Mouse (Mus musculus) forebrain, embryonic 12.5 days (tissue): Measurements from ENCODE around the gene Gnmt. TPM values are rescaled to one million over a fixed set of nuclear protein-coding genes. Genes with fewer than 3 reads are reported as not detected.
A peak's percentile ranks its signal among the peaks of the same experiment; 100 is the strongest.

Experiments
- ATAC-seq: fragments of 200-750 bp; cut with Nextera tagmentation; 2 replicates; pipeline ENCODE4 v1.8.0; 2017; ENCODE audit warnings: moderate TSS enrichment; ENCODE audit not compliant: low FRiP score
- H3K27ac ChIP-seq: fragments of 300-500 bp; sonication (generic); 2 replicates; pipeline ENCODE4 v1.5.1; 2016; ENCODE audit warnings: mild to moderate bottlenecking
- H3K27me3 ChIP-seq: fragments of 300-500 bp; sonication (generic); 2 replicates; pipeline ENCODE4 v1.6.1; 2016; ENCODE audit warnings: mild to moderate bottlenecking
- H3K36me3 ChIP-seq: fragments of 300-500 bp; sonication (generic); replicated peaks from 2 replicates; pipeline ENCODE4 v1.6.1; 2016; ENCODE audit warnings: mild to moderate bottlenecking
- H3K4me1 ChIP-seq: fragments of 300-500 bp; sonication (generic); 2 replicates; pipeline ENCODE4 v1.6.1; 2016
- H3K4me2 ChIP-seq: fragments of 300-500 bp; sonication (generic); 2 replicates; pipeline ENCODE4 v1.6.1; 2016; ENCODE audit warnings: mild to moderate bottlenecking, moderate library complexity
- H3K4me3 ChIP-seq: fragments of 300-500 bp; sonication (generic); replicated peaks from 2 replicates; pipeline ENCODE4 v1.5.1; 2016; ENCODE audit warnings: mild to moderate bottlenecking
- H3K9ac ChIP-seq: fragments of 300-500 bp; sonication (generic); 2 replicates; pipeline ENCODE4 v1.6.1; 2016; ENCODE audit warnings: mild to moderate bottlenecking
- H3K9me3 ChIP-seq: fragments of 300-500 bp; sonication (generic); 2 replicates; pipeline ENCODE4 v1.6.1; 2016
- WGBS: fragments of 180-500 bp; shearing (Covaris S2); methylation state at CpG from one replicate; pipeline ENCODE4 v1.1.7; 2016; 5-methylcytosine and 5-hydroxymethylcytosine counted together
- polyA plus RNA-seq: library from polyadenylated mRNA; unstranded; fragments of >200 nt; fragmentation: Nextera tagmentation; extraction: Ambion mirVana; gene quantifications from 2 replicates; pipeline ENCODE4 v1.2.1, GENCODE M21; 2016

Gnmt gene
- polyA plus RNA-seq, 1 experiment from 2014 or later: 0.54 TPM

GRCm38 (mm10) chr17:46735287-46735686 lies 6.3 kb upstream of the Gnmt start:
- Histone ChIP-seq H3K9ac (no peak overlapping the region), H3K4me3 (no peak overlapping the region), H3K36me3 (peaks cover 34% of the 10 kb centered on the region), H3K4me2 (no peak overlapping the region), H3K27me3 (no peaks in the 10 kb centered on the region), H3K4me1 (no peaks in the 10 kb centered on the region), H3K27ac (no peak overlapping the region), H3K9me3 (no peaks in the 10 kb centered on the region)
- 87% methylated on average over 7 of the region's 7 CpGs for WGBS
- ATAC-seq: no peak

- H3K9ac ChIP-seq: no peak overlapping the region
- H3K4me2 ChIP-seq: no peak overlapping the region
- H3K4me1 ChIP-seq: no peaks in the 10 kb centered on the region
- H3K4me3 ChIP-seq: no peak overlapping the region
- H3K36me3 ChIP-seq: peaks cover 34% of the 10 kb centered on the region
- peaks cover 8% of the 10 kb centered on the region for H3K27me3 ChIP-seq
- H3K9me3 ChIP-seq: no peaks in the 10 kb centered on the region
- no peak for ATAC-seq
- H3K27ac ChIP-seq: no peak overlapping the region
- 90% methylated on average over 3 of the region's 3 CpGs for WGBS
These were observed 5.1 kb upstream of the Gnmt start for GRCm38 (mm10) chr17:46734055-46734454.

DNA sequence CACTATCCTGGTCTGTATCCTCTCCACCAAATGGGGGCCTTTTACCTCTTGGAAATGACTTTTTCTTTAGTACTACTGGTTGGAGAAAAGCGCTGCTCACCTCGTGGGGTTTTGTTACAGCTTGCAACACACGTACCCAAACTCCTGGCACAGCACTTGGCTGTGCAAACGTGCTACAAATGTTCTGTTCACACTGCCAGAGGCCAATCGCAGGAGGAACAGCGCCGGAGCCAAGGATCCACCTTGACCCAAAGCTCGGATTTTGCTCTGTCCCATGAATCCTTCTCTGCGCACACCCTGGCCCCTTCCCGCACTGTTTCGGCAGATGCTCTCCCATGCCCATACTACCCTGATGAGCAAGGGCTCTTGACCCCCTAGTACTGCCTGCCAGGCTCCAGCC lies 472 bp downstream of the Gnmt start:
- Histone ChIP-seq H3K27me3 (peaks cover 21% of the 10 kb centered on the region), H3K4me2 (no peak overlapping the region), H3K36me3 (peaks cover 9% of the 10 kb centered on the region), H3K9ac (no peak overlapping the region), H3K27ac (no peak overlapping the region), H3K4me1 (no peaks in the 10 kb centered on the region), H3K9me3 (no peaks in the 10 kb centered on the region), H3K4me3 (no peak overlapping the region)
- WGBS: 52% methylated on average over 11 of the region's 11 CpGs
- ATAC-seq: no peak

- H3K36me3 ChIP-seq: peaks cover 13% of the 10 kb centered on the region
- H3K9ac ChIP-seq: no peak overlapping the region
- H3K4me2 ChIP-seq: no peak overlapping the region
- no peak for ATAC-seq
- peaks cover 21% of the 10 kb centered on the region for H3K27me3 ChIP-seq
- 35% methylated on average over 6 of the region's 6 CpGs for WGBS
- no peak overlapping the region for H3K4me3 ChIP-seq
- no peaks in the 10 kb centered on the region for H3K4me1 ChIP-seq
- no peaks in the 10 kb centered on the region for H3K9me3 ChIP-seq
- H3K27ac ChIP-seq: no peak overlapping the region
These were observed 947 bp downstream of the Gnmt start for GRCm38 (mm10) chr17:46728021-46728420.

DNA sequence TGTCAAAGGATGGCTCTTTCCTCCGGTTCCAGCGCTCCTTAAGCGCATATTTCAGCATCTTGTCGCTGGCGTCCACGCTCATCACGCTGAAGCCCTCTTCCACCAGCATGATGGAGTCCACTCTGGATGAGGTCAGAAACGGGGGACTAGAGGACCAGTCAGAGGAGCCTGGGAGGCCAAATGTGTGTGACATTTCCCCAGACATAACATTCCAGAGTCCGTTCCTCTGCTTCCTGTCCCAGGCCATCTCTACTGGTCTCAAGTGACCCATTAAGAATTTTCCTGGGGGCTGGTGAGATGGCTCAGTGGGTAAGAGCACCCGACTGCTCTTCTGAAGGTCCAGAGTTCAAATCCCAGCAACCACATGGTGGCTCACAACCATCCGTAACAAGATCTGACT lies 1.7 kb downstream of the Gnmt start:
- no peaks in the 10 kb centered on the region for H3K4me1 ChIP-seq
- ATAC-seq: no peak
- no peaks in the 10 kb centered on the region for H3K9me3 ChIP-seq
- no peak overlapping the region for H3K9ac ChIP-seq
- no peak overlapping the region for H3K4me2 ChIP-seq
- peaks cover 21% of the 10 kb centered on the region for H3K27me3 ChIP-seq
- no peak overlapping the region for H3K4me3 ChIP-seq
- peaks cover 17% of the 10 kb centered on the region for H3K36me3 ChIP-seq
- 95% methylated on average over 11 of the region's 11 CpGs for WGBS
- H3K27ac ChIP-seq: no peak overlapping the region

DNA sequence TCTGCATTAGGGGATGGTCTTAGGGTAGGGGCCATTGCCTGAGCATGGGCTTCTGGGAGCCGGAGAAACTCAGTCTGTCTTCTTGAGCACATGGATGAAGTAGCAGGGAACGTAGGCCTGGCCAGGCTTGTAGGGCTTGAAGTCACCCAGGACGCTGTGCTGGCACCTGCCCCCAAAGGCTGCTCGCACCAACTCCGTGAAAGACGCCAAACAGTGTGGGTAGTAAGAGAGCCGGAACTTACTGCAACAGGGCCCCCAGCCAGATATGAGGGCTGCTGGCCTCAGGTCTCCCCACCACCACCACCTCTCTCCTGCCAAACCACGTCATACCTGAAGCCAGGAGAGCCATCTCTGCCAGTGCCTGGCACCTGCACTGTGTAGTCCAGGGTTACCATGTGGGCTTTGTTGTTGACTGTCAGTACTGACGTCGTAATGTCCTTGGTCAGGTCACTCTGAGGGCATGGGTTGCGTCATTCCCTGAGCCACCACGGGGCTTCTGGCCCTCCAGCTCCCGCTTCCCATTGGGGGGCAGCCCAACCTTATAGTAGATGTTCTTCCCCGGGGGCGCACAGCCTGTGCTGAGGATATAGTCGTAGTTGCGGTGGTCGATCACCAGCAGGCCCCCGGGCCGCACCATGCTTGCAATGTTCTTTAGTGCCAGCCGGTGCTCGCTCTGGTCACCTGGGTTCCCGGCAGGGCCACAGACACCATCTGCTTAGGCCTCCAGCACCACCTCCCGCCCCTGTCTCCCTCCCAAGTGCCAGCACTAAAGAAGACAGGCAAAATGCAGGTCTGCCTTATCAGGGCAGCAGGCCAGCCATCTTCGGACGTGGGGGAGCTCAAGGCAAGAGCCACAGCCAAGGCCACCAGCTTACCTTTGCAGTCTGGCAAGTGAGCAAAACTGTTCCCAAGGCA lies 3.0 kb downstream of the Gnmt start:
- H3K36me3 ChIP-seq: peaks cover 22% of the 10 kb centered on the region
- ATAC-seq: no peak
- H3K27ac ChIP-seq: no peak overlapping the region
- no peaks in the 10 kb centered on the region for H3K4me1 ChIP-seq
- no peak overlapping the region for H3K9ac ChIP-seq
- no peak overlapping the region for H3K4me2 ChIP-seq
- H3K27me3 ChIP-seq: peaks cover 21% of the 10 kb centered on the region
- 94% methylated on average over 26 of the region's 26 CpGs for WGBS
- no peaks in the 10 kb centered on the region for H3K9me3 ChIP-seq
- no peak overlapping the region for H3K4me3 ChIP-seq

DNA sequence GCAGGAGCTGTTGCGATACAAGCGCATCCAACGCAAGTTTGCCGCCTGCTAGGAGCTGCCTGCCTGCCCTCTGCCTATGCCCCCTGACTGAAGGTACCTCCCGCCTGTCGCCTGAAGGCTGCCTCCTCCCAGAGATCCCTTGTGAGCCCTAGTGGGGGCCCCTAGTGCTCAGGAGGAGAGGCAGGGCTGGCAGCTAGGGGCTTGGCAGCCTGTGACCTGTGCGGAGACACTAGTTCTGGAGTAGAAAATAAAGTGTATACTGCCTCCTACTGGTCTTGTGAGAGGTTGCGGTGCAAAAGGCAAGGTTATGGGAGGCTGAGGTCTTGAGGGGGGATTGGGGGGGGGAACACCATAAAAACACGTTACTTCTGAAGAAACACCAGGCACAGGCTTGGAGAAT lies 3.7 kb downstream of the Gnmt start:
- no peaks in the 10 kb centered on the region for H3K9me3 ChIP-seq
- H3K27me3 ChIP-seq: peaks cover 21% of the 10 kb centered on the region
- H3K4me2 ChIP-seq: no peak overlapping the region
- ATAC-seq: no peak
- WGBS: 36% methylated on average over 9 of the region's 9 CpGs
- no peak overlapping the region for H3K4me3 ChIP-seq
- H3K27ac ChIP-seq: no peak overlapping the region
- H3K4me1 ChIP-seq: no peaks in the 10 kb centered on the region
- no peak overlapping the region for H3K9ac ChIP-seq
- peaks cover 27% of the 10 kb centered on the region for H3K36me3 ChIP-seq

DNA sequence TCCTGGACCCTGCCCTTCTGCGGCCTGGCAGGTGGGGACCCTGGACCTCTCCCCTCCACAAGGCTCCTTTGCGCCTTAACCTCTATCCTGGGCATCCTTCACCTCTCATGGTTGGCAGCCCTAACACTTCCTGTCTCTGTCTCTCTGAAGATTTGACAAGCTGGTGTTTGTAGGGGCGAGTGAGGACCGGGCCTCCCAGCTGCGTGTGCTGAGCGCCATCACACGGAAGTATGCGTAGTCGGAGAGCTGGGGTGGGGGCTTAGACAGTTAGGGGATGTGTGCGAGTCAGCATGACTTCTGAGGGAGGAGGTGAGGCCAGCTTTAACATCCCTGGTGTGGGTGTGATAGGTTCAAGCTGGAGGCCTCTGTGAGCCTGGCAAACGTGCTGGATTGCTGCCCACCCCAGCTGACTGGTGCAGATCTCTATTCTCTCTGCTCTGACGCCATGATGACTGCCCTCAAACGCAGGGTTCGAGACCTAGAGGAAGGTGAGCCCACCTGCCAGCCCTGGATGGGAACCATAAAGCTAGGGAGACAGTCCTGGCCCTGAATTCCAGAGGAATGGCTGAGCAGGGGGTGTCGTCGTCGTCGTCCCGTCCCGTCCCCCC lies 4.4 kb downstream of the Gnmt start:
- ATAC-seq: no peak
- Histone ChIP-seq H3K9ac (no peak overlapping the region), H3K27me3 (peaks cover 18% of the 10 kb centered on the region), H3K27ac (no peak overlapping the region), H3K4me1 (no peaks in the 10 kb centered on the region), H3K9me3 (no peaks in the 10 kb centered on the region), H3K36me3 (peaks cover 28% of the 10 kb centered on the region), H3K4me2 (no peak overlapping the region), H3K4me3 (no peak overlapping the region)
- 81% methylated on average over 20 of the region's 20 CpGs for WGBS

DNA sequence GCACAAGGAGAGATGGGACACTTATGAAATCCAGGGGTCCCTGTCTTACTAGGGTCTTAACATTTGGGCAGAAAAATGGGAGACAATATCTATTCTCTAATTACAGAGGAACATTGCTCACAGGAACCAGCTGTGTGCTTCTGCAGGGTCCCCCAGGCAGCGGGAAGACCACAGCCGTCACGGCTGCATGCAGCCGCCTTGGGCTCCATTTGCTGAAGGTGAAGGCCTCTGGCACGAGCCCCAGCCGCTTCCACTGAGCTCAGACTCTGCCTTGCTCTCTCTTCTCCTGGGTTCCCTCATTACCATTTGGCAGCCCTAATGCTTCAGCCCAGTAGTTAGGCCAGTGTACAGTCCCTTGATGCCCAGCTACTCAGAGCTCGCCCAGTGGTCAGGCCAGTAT lies 7.9 kb downstream of the Gnmt start:
- Histone ChIP-seq H3K36me3 (peaks cover 39% of the 10 kb centered on the region), H3K9me3 (no peaks in the 10 kb centered on the region), H3K27ac (no peak overlapping the region), H3K4me1 (no peaks in the 10 kb centered on the region), H3K4me2 (no peak overlapping the region), H3K4me3 (no peak overlapping the region), H3K9ac (peak overlapping the region; percentile 21; the same call in 1 of the 2 replicates), H3K27me3 (no peaks in the 10 kb centered on the region)
- no peak for ATAC-seq
- 95% methylated on average over 7 of the region's 7 CpGs for WGBS

- Histone ChIP-seq H3K9me3 (no peaks in the 10 kb centered on the region), H3K9ac (no peak overlapping the region), H3K27ac (no peak overlapping the region), H3K36me3 (peaks cover 33% of the 10 kb centered on the region), H3K4me2 (no peak overlapping the region), H3K4me1 (peaks cover 16% of the 10 kb centered on the region), H3K4me3 (no peak overlapping the region), H3K27me3 (no peaks in the 10 kb centered on the region)
- no peak for ATAC-seq
- 89% methylated on average over 11 of the region's 11 CpGs for WGBS
These were observed 14.0 kb downstream of the Gnmt start for GRCm38 (mm10) chr17:46714756-46715481.

GRCm38 (mm10) chr17:46713849-46714248 lies 15.1 kb downstream of the Gnmt start:
- no peaks in the 10 kb centered on the region for H3K9me3 ChIP-seq
- H3K4me1 ChIP-seq: peaks cover 16% of the 10 kb centered on the region
- H3K9ac ChIP-seq: no peak overlapping the region
- H3K27ac ChIP-seq: no peak overlapping the region
- H3K27me3 ChIP-seq: no peaks in the 10 kb centered on the region
- 90% methylated on average over 9 of the region's 9 CpGs for WGBS
- no peak overlapping the region for H3K4me2 ChIP-seq
- no peak for ATAC-seq
- peaks cover 33% of the 10 kb centered on the region for H3K36me3 ChIP-seq
- H3K4me3 ChIP-seq: no peak overlapping the region

DNA sequence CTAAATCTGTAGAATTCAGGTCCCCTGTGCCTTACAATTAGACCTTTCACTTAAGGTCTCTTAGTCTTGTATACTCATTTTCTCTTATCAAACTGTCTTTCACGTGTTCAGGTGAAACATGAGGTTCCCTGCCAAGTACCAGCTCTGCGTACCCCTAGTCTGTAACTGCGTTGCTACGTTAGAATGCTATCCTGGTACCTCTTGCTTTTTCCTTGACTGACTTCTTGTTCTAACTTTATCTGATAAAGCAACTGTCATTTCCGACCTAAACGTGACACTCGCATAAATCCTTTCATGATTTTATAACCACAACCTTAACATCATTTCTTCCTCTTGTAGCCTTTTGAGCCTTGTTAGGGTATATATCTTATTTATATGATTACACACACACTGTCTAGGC lies 16.5 kb downstream of the Gnmt start:
- ATAC-seq: no peak
- Histone ChIP-seq H3K9ac (peak overlapping the region; percentile 91; the same call in 1 of the 2 replicates), H3K4me2 (peak overlapping the region; percentile 100), H3K27ac (no peak overlapping the region), H3K36me3 (peaks cover 33% of the 10 kb centered on the region), H3K4me1 (peaks cover 16% of the 10 kb centered on the region), H3K4me3 (peak overlapping the region; percentile 100), H3K9me3 (no peaks in the 10 kb centered on the region), H3K27me3 (no peaks in the 10 kb centered on the region)
- 80% methylated on average over 7 of the region's 7 CpGs for WGBS
